Mouse (Mus musculus) heart, embryonic 13.5 days (tissue): ENCODE results near the gene Scaf8. TPM values are rescaled to one million over a fixed set of nuclear protein-coding genes. Genes with fewer than 3 reads are reported as not detected.
A peak's percentile ranks its signal among the peaks of the same experiment; 100 is the strongest.
"Not testable (repeated sequence)": the region's sequence is repeated elsewhere in the genome, so short reads cannot be mapped to it uniquely, and the experiment has no call there.

Experiments used
- ATAC-seq: fragments of 200-750 bp; cut with Nextera tagmentation; 2 replicates; pipeline ENCODE4 v1.8.0; 2017; ENCODE audit warnings: moderate TSS enrichment; ENCODE audit not compliant: insufficient number of reproducible peaks, low FRiP score, low TSS enrichment; ENCODE audit errors: extremely low read depth
- H3K27ac ChIP-seq: fragments of 300-500 bp; sonication (generic); replicated peaks from 2 replicates; pipeline ENCODE4 v1.5.1; 2015; ENCODE audit warnings: moderate library complexity, mild to moderate bottlenecking, inconsistent platforms
- H3K27me3 ChIP-seq: fragments of 300-500 bp; sonication (generic); replicated peaks from 2 replicates; pipeline ENCODE4 v1.6.1; 2015; ENCODE audit warnings: mild to moderate bottlenecking, inconsistent platforms
- H3K36me3 ChIP-seq: fragments of 300-500 bp; sonication (generic); 2 replicates; pipeline ENCODE4 v1.6.1; 2015; ENCODE audit warnings: mild to moderate bottlenecking, inconsistent platforms
- H3K4me1 ChIP-seq: fragments of 300-500 bp; sonication (generic); 2 replicates; pipeline ENCODE4 v1.6.1; 2015; ENCODE audit warnings: inconsistent platforms
- H3K4me2 ChIP-seq: fragments of 300-500 bp; sonication (generic); 2 replicates; pipeline ENCODE4 v1.6.1; 2015; ENCODE audit warnings: inconsistent platforms, mild to moderate bottlenecking, moderate library complexity
- H3K4me3 ChIP-seq: fragments of 300-500 bp; sonication (generic); 2 replicates; pipeline ENCODE4 v1.5.1; 2015; ENCODE audit warnings: moderate library complexity, mild to moderate bottlenecking, inconsistent platforms
- H3K9ac ChIP-seq: fragments of 300-500 bp; sonication (generic); 2 replicates; pipeline ENCODE4 v1.6.1; 2015; ENCODE audit warnings: inconsistent platforms, mild to moderate bottlenecking, moderate library complexity
- H3K9me3 ChIP-seq: fragments of 300-500 bp; sonication (generic); 2 replicates; pipeline ENCODE4 v1.6.1; 2016; ENCODE audit warnings: inconsistent platforms
- WGBS: fragments of 180-500 bp; shearing (Covaris S2); methylation state at CpG from one replicate; pipeline ENCODE4 v1.1.7; 2015; ENCODE audit warnings: mixed read lengths; 5-methylcytosine and 5-hydroxymethylcytosine counted together
- polyA plus RNA-seq: library from polyadenylated mRNA; unstranded; fragments of >200 nt; fragmentation: Nextera tagmentation; extraction: Ambion mirVana; gene quantifications from 2 replicates; pipeline ENCODE4 v1.2.1, GENCODE M21; 2015

Scaf8 gene
- polyA plus RNA-seq = 11.9 and 14.5 TPM in 2 replicates

DNA sequence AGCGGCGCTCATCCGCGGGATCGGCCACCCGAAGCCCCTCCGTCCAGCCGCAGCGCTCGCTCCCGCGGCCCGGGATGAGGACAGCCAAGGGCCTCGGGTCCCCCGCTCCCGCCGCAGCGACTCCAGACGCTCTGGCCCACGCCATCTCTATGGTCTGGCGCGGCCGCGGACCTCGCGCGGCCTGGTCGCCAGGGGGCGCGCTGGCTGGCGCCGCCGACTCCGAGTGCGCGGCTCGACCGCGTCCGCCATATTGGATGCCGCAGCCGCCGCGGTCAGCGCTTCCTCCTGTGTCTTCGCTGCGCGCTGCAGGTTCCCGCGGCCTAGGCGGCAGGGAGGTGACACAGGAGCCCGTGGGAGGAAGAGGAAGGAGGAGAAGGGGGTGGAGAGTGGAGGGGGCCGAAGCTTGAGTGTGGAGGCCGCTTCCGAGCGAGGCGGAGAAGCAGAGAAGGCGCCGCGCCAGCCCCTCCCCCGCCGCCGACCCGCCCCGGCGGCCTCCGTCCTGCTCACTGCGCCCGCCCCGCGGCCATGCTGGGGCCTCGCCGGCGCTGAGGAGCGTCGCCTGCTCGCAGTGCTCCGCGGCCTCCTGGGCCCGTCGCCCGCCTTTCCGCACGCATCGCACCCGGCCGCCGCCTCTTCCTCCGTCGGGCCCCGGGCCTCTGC, at the start of gene Scaf8:
TSS of gene Scaf8 (plus strand) at position 253 of the 660 bp plus-strand sequence.
- H3K9me3 ChIP-seq = no peaks in the 10 kb centered on the region
- peak within 1 kb of the TSS; percentile 83 for H3K4me2 ChIP-seq
- H3K9ac ChIP-seq = peak within 1 kb of the TSS; percentile 98
- peaks cover 12% of the 10 kb centered on the region for H3K36me3 ChIP-seq
- under 1% methylated on average over 62 of the region's 91 CpGs for WGBS
- H3K4me3 ChIP-seq = peak within 1 kb of the TSS; percentile 97
- H3K27me3 ChIP-seq = no peaks in the 10 kb centered on the region
- peak within 1 kb of the TSS; percentile 100 for H3K27ac ChIP-seq
- ATAC-seq = peak; percentile 88
- peaks cover 40% of the 10 kb centered on the region for H3K4me1 ChIP-seq

DNA sequence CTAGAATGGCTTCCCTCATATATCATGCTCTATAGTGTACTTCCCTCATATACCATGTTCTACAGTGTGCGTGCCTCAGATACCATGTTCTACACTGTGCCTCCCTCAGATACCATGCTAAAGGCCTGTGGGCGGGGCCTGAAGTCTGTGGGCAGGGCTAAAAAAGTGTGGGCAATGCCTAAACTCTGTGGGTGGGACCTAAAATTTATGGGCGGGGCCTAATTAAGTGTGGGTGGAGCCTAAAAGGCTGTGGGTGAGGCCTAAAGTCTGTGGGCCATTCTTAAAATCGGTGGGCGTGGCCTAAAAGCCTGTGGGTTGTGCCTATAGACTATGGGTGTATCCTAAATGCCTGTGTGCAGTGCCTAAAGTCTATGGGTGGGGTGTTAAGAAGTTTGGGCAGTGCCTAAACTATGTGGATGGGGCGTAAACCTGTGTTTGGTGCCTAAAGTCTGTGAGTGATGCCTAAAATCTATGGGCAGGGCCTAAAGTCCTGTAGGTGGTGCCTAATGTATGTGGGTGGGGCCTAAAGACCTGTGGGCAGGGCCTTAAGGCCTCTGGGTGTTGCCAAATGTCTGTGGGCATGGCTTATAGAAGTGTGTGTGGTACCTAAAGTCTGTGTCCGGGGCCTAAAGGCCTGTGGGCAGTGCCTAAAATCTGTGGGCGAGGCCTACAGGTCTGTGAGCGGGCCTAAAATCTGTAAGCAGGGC, 39.5 kb upstream of the Scaf8 start:
- H3K4me3 ChIP-seq = no peak overlapping the region
- no peak overlapping the region for H3K4me2 ChIP-seq
- no peaks in the 10 kb centered on the region for H3K4me1 ChIP-seq
- peaks cover 5% of the 10 kb centered on the region; the same call in 1 of the 2 replicates for H3K9me3 ChIP-seq
- 87% methylated on average over 9 of the region's 9 CpGs for WGBS
- H3K27ac ChIP-seq = no peak overlapping the region
- peaks cover 63% of the 10 kb centered on the region for H3K36me3 ChIP-seq
- no peak for ATAC-seq
- H3K9ac ChIP-seq = no peak overlapping the region
- H3K27me3 ChIP-seq = no peaks in the 10 kb centered on the region

DNA sequence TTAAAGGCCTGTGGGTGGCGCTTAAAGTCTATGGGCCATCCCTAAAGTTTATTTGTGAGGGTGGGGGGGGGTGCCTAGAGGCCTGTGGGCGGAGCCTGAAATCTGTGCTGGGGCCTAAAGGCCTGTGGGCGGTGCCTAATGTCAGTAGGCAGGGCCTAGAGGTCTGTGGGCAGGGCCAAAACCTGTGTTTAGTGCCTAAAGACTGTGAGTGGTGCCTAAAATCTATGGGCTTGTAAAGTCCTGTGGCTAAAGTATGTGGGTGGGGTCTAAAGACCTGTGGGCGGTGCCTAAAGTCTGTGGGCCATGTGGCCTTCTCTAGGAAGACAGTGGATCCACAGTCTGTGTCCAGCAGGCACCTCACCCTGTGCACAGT, 38.9 kb upstream of the Scaf8 start:
- no peak overlapping the region for H3K27ac ChIP-seq
- H3K9me3 ChIP-seq = peaks cover 5% of the 10 kb centered on the region; the same call in 1 of the 2 replicates
- 89% methylated on average over 4 of the region's 4 CpGs for WGBS
- H3K4me3 ChIP-seq = no peak overlapping the region
- H3K9ac ChIP-seq = no peak overlapping the region
- H3K4me1 ChIP-seq = no peaks in the 10 kb centered on the region
- no peak overlapping the region for H3K4me2 ChIP-seq
- ATAC-seq = no peak
- H3K36me3 ChIP-seq = peaks cover 58% of the 10 kb centered on the region
- no peaks in the 10 kb centered on the region for H3K27me3 ChIP-seq

DNA sequence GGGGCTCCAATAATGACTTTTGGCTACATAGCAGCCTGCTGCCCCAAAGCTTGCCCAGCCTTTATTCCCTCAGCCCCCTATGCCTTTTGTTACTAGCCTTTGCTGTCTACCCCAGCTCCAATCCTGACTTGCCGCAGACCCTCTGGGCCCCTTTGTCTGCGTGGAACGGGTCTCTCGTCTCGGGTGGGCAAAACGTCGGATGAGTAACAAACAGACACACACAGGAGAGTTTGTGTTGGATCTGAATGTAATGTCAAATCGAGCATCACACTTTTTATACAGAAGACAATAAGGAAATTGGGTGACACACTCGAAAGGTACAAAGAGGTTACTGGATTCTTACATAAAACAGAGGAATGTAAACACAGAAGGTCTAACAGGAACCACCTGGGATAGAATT, 36.8 kb upstream of the Scaf8 start:
- WGBS = 84% methylated on average over 9 of the region's 9 CpGs
- ATAC-seq = not testable (repeated sequence)

DNA sequence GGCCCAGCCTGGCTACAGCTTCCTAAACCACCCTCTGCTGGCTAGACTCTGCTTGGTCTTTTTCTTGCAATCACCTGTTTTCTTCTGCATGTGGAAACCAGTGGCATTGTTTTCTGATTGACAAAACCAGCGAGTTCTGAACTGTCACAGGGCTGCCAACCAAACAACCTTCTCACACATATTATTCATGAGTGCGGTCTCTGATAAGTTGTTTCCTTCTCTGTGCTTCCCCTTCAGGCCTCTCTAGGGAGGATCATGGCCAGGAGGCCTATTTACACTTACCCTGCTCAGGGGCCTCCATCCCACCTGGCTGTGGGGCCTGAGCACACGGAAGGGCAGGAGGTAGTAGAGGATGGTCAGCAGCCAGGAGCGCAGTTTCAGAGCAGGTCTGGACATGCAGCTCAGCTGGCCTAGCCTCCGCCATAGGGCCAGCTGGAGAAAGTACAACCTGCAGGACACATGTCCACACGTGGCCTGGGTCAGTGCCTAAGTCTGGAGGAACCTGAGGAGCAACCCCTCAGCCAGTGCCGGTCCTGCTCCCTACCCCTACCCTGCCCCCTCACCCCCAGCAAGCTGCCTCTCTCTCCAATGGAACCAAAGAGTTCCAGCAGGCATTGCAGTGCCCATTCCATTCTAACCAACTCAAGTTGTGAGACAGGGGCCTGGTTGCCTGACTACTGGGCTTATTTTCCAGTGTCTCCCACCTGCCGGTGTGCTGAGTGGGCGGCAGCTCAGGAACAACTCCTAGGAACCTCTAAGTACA, 34.0 kb upstream of the Scaf8 start:
- H3K36me3 ChIP-seq, H3K4me1 ChIP-seq, H3K9ac ChIP-seq, H3K9me3 ChIP-seq, ATAC-seq, H3K4me3 ChIP-seq, H3K4me2 ChIP-seq, H3K27ac ChIP-seq, H3K27me3 ChIP-seq: not testable (repeated sequence)
- WGBS = 81% methylated on average over 7 of the region's 9 CpGs

More for the DNA sequence above, 36.8 kb upstream of the Scaf8 start:
- not testable (repeated sequence) for H3K4me1 ChIP-seq, H3K27ac ChIP-seq, H3K4me3 ChIP-seq, H3K27me3 ChIP-seq, H3K9me3 ChIP-seq, H3K9ac ChIP-seq, H3K4me2 ChIP-seq
- peaks cover 37% of the 10 kb centered on the region for H3K36me3 ChIP-seq

DNA sequence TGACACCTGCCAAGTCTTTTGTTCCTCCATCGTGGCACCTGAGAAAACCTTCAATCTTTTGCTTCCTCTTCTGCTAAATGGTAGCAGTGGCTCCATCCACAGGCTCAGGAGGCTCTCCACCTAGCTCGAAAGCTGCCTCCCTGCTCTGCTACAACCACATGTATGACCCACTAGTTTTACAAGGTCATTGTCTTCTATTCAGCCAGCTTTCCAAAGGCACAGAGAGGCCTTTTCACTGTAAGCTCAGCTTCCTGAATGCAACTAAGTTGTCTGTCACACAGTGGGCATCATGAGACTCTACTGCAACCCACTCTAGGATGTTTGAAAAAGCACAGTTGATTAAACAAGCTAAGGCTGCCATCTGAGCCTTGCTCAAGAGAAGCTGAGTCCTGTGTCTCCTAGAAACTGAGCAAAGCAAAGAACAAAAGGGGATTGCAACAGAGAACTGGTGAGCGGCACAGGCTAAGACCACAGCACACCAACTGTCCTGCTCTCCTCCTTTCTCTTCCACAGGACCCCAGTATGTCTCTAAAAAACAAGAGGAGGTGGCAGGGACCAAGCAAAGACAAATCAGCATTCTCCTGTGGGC, 33.2 kb upstream of the Scaf8 start:
- not testable (repeated sequence) for H3K4me3 ChIP-seq, H3K9me3 ChIP-seq, H3K36me3 ChIP-seq, H3K4me2 ChIP-seq, H3K9ac ChIP-seq, H3K4me1 ChIP-seq, H3K27ac ChIP-seq, H3K27me3 ChIP-seq
- WGBS = 72% methylated on average over 3 of the region's 3 CpGs
- ATAC-seq = peak; percentile 33

DNA sequence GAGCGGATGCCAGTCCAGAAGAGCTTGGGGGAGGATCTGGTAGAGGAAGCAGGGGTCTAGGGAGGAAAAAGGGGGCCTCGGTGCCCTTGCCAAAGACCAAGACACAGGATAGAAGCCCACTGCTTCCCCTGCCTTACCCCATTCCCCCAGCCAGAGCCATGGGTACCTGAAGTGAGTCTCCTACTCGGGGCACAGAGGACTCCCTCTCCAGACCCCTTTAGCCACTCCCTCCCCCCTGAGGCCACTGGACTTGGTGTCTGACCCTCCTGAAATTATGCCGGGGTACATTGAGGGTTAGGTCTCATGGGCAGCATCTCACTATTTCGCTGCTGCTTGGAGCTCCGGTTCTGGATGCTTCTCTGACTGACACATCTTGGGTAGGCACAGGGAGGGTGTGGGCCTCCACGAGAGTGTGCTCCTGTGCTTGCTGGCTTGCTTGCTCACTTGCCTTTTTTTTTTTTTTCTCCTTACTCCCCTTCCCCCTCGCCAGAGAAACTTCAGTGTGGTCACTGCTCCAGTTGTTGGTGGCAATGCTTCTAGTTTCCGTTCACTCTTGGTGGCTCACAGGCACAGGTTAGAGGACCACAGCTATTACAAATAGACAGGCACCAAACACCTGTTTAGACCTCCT, 32.5 kb upstream of the Scaf8 start:
- H3K4me2 ChIP-seq = peak overlapping the region; percentile 81

DNA sequence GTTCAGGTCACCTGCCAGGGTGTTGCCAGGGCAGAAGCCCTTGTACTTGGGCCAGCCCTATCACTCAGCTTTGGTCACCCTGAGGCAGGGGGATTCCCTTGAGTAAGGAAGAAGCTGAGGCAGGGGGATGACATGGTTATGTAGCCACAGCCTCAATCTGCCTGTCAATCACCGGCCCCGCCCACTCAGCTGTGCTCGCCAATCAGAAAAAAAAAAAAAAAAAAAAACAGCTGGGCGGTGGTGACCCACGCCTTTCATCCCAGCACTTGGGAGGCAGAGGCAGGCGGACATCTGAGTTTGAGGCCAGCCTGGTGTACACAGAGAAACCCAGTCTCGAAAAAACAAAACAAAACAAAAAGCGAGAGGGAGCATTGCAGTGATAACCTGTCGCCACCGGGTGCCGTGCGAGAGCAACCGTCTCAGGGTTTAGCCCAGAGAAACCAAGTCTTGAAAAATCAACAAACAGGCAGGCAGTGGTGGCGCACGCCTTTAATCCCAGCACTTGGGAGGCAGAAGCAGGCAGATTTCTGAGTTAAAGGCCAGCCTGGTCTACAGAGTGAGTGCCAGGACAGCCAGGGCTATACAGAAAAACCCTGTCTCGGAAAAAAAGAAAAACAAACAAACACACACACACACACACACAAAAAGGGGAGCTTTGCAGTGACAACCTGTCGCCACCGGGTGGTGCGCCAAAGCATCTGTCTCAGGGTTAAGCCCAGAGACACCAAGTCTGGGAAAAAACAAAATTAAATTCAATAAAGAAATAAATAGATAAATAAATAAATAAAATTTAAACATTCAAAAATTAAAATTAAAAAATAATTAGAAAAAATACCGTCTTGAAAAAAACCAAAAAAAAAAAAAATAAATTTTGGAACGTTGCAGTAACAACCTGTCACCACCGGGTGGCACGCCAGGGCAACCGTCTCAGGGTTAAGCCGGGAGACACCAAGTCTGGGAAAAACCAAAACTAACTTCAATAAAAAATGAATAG, 31.7 kb upstream of the Scaf8 start:
- peak overlapping the region; percentile 61 for H3K4me3 ChIP-seq
- not testable (repeated sequence) for H3K27ac ChIP-seq, H3K9me3 ChIP-seq, H3K27me3 ChIP-seq, ATAC-seq, H3K36me3 ChIP-seq, H3K4me1 ChIP-seq
- whole genome bisulfite sequencing = 3% methylated on average over 25 of the region's 25 CpGs
- peak overlapping the region; percentile 68 for H3K9ac ChIP-seq
- peak overlapping the region; percentile 81 for H3K4me2 ChIP-seq

More for the DNA sequence above, 32.5 kb upstream of the Scaf8 start:
- H3K27me3 ChIP-seq, H3K36me3 ChIP-seq, H3K9ac ChIP-seq, H3K4me1 ChIP-seq, H3K27ac ChIP-seq, H3K9me3 ChIP-seq: not testable (repeated sequence)
- peak overlapping the region; percentile 61 for H3K4me3 ChIP-seq
- 63% methylated on average over 7 of the region's 9 CpGs for WGBS
- peak; percentile 59 for ATAC-seq

DNA sequence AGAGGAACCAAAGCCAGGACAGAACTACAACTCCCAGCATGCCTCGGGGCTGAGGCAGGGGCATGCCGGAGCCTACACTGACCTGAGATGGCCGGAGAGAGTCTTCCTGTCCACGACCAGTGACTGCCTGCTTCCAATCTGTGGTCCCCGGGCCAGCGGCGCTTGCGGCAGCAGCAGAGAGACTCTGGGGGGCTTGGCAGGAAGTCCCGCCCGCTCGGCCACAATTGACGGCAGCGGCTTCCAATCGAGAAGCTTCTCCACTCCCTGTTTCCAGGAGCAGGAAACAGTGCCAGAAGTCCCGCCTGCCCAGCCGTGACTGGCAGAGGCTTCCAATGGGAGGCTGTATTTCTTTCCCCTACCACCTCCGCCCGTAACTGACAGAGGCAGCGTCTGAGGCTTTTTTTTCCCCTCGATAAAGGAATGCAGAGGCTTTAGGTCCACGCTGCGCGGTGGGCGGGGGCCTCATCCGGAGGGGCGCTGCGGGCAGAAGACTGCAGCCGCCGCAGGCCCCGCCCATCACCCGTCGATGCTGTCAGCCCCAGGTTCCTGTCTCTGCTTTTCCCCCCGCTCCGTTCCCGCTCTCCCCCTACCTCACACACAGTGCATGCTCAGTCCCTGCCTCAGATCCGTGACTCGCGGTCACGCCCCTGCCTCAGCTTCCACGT, 30.8 kb upstream of the Scaf8 start:
- Histone ChIP-seq H3K4me3 (peak overlapping the region; percentile 61), H3K36me3 (no peaks in the 10 kb centered on the region), H3K4me2 (peak overlapping the region; percentile 81), H3K9me3 (peaks cover 3% of the 10 kb centered on the region), H3K27ac (peak overlapping the region; percentile 93), H3K9ac (peak overlapping the region; percentile 85), H3K4me1 (0 out of 2 replicates have a peak, but pooled peaks cover 4% of the 10 kb centered on the region), H3K27me3 (no peaks in the 10 kb centered on the region)
- WGBS = under 1% methylated on average over 40 of the region's 40 CpGs
- peak; percentile 49 for ATAC-seq

DNA sequence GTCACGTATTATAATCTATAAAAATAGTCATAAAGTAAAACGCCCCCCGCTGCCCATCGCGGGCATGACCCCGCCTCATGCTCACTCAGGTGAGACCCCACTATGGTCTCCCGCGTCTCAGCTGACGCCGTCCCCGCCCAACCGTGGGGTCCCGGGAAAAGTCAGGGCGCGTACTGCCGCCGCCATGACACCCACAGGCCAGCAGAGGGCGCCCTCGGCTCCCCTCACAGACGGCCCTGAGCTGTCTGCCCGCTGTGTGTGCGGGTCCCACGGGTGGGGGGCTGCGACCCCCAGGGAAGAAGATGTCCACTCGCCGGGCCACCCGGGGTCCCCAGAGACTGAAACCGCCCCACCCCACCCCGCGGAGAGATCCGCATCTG, 30.2 kb upstream of the Scaf8 start:
- WGBS = 1% methylated on average over 31 of the region's 31 CpGs
- peak overlapping the region; percentile 61 for H3K4me3 ChIP-seq
- H3K27me3 ChIP-seq = no peaks in the 10 kb centered on the region
- peak overlapping the region; percentile 93 for H3K27ac ChIP-seq
- ATAC-seq = peak; percentile 3; the same call in 1 of the 2 replicates
- H3K9ac ChIP-seq = peak overlapping the region; percentile 85
- peak overlapping the region; percentile 81 for H3K4me2 ChIP-seq
- H3K4me1 ChIP-seq = 0 out of 2 replicates have a peak, but pooled peaks cover 4% of the 10 kb centered on the region
- H3K9me3 ChIP-seq = peaks cover 3% of the 10 kb centered on the region
- no peaks in the 10 kb centered on the region for H3K36me3 ChIP-seq
